10 mouse cellular contexts compared by ENCODE assay signal in the genomic region with DNA sequence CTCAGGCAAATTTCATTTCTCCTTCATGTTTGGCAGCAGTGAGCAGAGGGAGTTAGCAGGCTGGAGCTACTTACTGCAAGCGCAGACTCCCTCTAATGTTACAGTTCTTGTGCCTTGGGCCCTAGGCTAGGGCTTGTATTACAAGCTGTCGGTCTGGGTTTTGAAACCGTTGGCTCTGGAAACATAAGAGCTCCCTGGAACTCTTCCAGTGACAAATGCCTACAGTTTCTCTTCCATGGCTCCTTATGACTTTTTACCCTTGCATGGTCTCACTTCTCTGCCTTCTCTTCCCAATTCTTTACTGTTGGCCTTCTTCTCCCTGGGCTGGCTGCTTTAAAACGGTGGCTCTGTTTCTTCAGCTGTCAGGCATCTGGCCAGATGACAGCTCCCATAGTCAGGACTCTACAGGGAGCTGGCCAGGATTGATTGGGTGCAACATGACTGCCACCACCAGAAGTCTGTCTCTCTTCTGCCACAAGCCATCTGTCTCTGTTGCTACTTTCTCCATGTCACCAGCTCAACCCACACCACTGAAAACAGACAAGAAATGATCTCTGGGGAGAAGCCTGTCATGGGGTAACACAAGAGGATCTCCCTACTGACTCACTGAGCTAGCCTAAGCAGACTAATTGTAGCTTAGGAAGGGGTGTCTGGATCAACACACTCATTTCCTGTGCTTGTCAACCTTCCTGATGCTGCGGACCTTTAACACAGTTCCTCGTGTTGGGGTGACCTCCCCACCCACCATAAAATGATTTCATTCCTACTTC. TPM values are rescaled to one million over a fixed set of nuclear protein-coding genes. Genes with fewer than 3 reads are reported as not detected.
A peak's percentile ranks its signal among the peaks of the same experiment; 100 is the strongest.
DNase-seq lines count a peak whose midpoint lies in the region; ATAC-seq lines count a peak whose summit lies in the region.
"Had no signal": no experiment of that assay in that cellular context is flagged by ENCODE, and none has a peak within 500 bp of the region (broad histone marks: within the 10 kb centered on the region; RNA-seq: fewer than 3 reads in every experiment).

No protein-coding gene starts in this region.

- no peaks in the 10 kb centered on the region for H3K27me3 ChIP-seq in heart, embryonic 13.5 days (replicated peaks)
- no peaks in the 10 kb centered on the region for H3K27me3 ChIP-seq in lung, embryonic 15.5 days
- H3K27me3 ChIP-seq: hindbrain, embryonic 15.5 days; megakaryocyte, embryonic 14.5 days had no signal

- no peaks in the 10 kb centered on the region for H3K9me3 ChIP-seq in heart, embryonic 13.5 days
- H3K9me3 ChIP-seq in lung, embryonic 15.5 days, result no peaks in the 10 kb centered on the region
- H3K9me3 ChIP-seq: hindbrain, embryonic 15.5 days had no signal

- H3K4me1 ChIP-seq in heart, embryonic 13.5 days, result peaks cover 17% of the 10 kb centered on the region
- peaks cover 25% of the 10 kb centered on the region for H3K4me1 ChIP-seq in lung, embryonic 15.5 days

- peak overlapping the region; percentile 70 for H3K27ac ChIP-seq in heart, embryonic 13.5 days (replicated peaks)
- peak overlapping the region; percentile 76 for H3K27ac ChIP-seq in lung, embryonic 15.5 days
- H3K27ac ChIP-seq: hindbrain, embryonic 15.5 days had no signal

- H3K9ac ChIP-seq in heart, embryonic 13.5 days, result 0 out of 2 replicates have a peak overlapping the region, but pooled peaks have one; percentile 17
- no peak overlapping the region for H3K9ac ChIP-seq in lung, embryonic 15.5 days
- H3K9ac ChIP-seq: hindbrain, embryonic 15.5 days had no signal

- H3K36me3 ChIP-seq in heart, embryonic 13.5 days, result no peaks in the 10 kb centered on the region
- H3K36me3 ChIP-seq in lung, embryonic 15.5 days, result no peaks in the 10 kb centered on the region
- H3K36me3 ChIP-seq: hindbrain, embryonic 15.5 days had no signal

- no peak for ATAC-seq in heart, embryonic 13.5 days (ENCODE audit: extremely low read depth, insufficient number of reproducible peaks, low FRiP score, low TSS enrichment)
- peak; percentile 97 for ATAC-seq in lung, embryonic 15.5 days (ENCODE audit: borderline replicate concordance, extremely low read depth, low FRiP score, low TSS enrichment)

- no peak overlapping the region for H3K4me3 ChIP-seq in heart, embryonic 13.5 days
- H3K4me3 ChIP-seq in lung, embryonic 15.5 days, result no peak overlapping the region
- H3K4me3 ChIP-seq: hindbrain, embryonic 15.5 days; megakaryocyte, embryonic 14.5 days had no signal

- 0 out of 2 replicates have a peak overlapping the region, but pooled peaks have one; percentile 3 for H3K4me2 ChIP-seq in heart, embryonic 13.5 days
- H3K4me2 ChIP-seq in lung, embryonic 15.5 days, result no peak overlapping the region
- H3K4me2 ChIP-seq: hindbrain, embryonic 15.5 days had no signal

- peak; percentile 24 to 41 for DNase-seq in gastrocnemius, adult 8-10 months (ENCODE audit: low spot score in 2 of 2)
- no peak for DNase-seq in gastrocnemius, postnatal 4 days (ENCODE audit: low spot score in 2 of 2)
- peak; percentile 80 for DNase-seq in NIH3T3 (ENCODE audit: low read depth)
- no peak for DNase-seq in thymus, adult 18-20 months
- DNase-seq in urinary bladder, postnatal 10 days (ENCODE audit: low spot score), result no peak
- no peak for DNase-seq in spleen, postnatal 36 days (ENCODE audit: low spot score in 2 of 2)

- 25% methylated on average over 6 of the region's 6 CpGs for WGBS in heart, embryonic 13.5 days
- WGBS in lung, embryonic 15.5 days, result 16% methylated on average over 6 of the region's 6 CpGs

RNA-seq across cellular contexts. Expression of gene Snrpd3, which starts 51.4 kb away (rescaled TPM):
- total RNA-seq in gastrocnemius, adult 8-10 months (2022), result 10 to 100 TPM; 67.9 to 78.5 (median 70.7) TPM
- 100 to 1,000 TPM; 103 to 106 TPM for total RNA-seq in gastrocnemius, postnatal 4 days (2021)
- polyA plus RNA-seq in heart, embryonic 13.5 days (2015; fragmentation: Nextera tagmentation; extraction: Ambion mirVana), result 96.6 and 101 TPM in 2 replicates
- polyA plus RNA-seq in lung, embryonic 15.5 days (2015; fragmentation: Nextera tagmentation; extraction: Ambion mirVana), result 142 and 158 TPM in 2 replicates

RNA-seq across cellular contexts. Expression of gene Gucd1, which starts 51.8 kb away (rescaled TPM):
- 10 to 100 TPM; 46.7 to 68.3 (median 56.0) TPM for total RNA-seq in gastrocnemius, adult 8-10 months (2022)
- total RNA-seq in gastrocnemius, postnatal 4 days (2021), result 10 to 100 TPM; 39.5 to 39.9 TPM
- 22.4 and 25.4 TPM in 2 replicates for polyA plus RNA-seq in heart, embryonic 13.5 days (2015; fragmentation: Nextera tagmentation; extraction: Ambion mirVana)
- polyA plus RNA-seq in lung, embryonic 15.5 days (2015; fragmentation: Nextera tagmentation; extraction: Ambion mirVana), result 23.6 and 24.5 TPM in 2 replicates

Comparison
In these comparisons a context has a peak if more than half of its experiments do, and no peak if none do; other contexts are left out.
1. DNase-seq: peak in gastrocnemius, adult 8-10 months (2 of 2) and NIH3T3 (single experiment); none in gastrocnemius, postnatal 4 days (0 of 2), thymus, adult 18-20 months (0 of 2), urinary bladder, postnatal 10 days (single experiment) and spleen, postnatal 36 days (0 of 2).